Mouse (Mus musculus) heart, adult 11 months (tissue): ENCODE results near the gene Ak2.

Experiments
- DNase-seq: peaks from one replicate; pipeline ENCODE4 v3.0.0; 2022

Gene Ak2

DNA sequence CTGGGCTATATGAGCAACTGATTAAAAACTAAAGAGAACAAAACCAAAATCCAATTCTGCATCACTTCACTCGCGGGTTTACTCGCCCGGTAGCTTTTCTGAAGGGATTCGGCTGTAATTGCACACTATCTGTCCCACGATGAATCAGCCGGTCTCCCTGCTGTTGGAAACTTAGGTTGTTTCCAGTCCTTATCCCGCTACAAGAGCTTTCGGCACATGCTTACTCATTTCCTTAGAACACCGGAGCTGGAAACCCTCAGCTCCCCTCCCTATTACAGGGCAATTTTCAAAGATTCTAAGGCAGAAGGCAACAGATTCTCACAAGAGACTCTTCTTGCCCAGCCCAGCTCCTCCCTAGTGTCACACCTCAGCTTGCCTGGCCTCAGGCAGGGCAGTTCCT, 25.4 kb downstream of the Ak2 start:
- no peak for DNase-seq

DNA sequence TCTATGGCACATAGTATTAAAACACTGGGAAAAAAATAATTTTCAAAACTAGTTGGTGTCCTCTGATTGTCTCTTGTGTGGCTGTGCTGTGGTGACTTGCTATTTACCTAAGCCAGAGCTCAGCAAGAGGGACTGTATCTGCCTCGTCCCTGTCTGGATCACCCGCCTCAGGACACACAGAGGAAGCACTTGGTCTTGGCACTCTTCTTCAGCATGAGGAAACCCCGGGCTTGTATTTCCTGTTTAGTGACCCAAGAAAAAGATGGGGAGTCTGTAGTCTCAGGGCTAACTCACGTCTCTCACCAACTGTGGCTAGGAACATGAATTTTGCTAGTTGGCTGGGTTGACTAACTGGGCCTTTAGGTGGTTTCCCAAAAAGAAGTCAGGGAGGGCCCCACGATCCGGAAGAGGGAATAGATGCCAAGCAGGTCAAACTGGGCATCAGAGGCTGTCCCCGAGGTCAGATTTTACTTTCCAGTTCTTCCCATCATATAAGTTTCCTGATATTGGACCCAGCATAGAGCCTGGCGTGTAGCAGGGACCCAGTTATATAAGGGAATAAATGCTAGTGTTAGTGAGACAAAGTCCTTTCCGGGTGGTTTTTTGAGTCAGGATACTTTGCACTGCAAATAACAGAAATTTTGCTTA, 27.2 kb downstream of the Ak2 start:
- no peak for DNase-seq

DNA sequence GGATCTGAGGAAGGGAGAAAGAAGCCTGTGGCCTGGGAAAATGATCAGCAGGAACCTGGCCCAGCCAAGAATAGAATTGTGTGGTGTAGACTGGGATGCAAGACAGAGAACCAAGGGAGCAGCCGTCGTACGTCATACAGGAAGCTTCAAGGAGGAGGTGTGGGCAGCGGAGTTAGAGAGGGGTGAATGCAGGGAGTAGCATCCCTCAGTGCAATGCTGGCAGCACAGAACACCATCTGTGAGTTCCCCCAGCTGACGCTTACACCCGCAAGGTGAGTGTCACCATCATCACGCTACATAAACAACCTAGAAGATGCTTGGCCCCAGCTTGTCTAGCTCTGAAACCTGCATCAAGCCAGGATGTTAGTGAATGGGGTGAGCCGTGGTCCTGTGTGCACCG, 28.0 kb downstream of the Ak2 start:
- DNase-seq, result no peak

DNA sequence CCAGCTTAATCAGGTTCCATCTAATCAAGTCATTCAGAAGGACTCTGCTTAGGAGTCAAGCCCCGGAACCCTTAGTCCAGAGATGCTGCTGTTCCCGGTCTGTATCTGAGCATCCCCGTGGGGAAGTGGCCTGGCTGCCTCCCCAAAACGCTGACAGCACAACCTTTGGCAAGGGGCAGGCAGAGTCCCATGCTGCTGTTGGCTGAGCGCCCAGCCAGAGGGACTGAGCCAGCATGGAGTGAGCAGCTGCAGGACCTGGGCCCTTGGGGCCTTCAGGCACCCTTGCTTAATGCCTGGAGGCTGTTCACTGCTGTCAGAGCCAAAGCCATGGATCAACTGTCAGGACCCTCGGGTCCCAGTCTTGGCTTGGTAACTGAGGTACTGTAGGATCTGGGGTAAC, 28.7 kb downstream of the Ak2 start:
- DNase-seq, result peak; percentile 99

DNA sequence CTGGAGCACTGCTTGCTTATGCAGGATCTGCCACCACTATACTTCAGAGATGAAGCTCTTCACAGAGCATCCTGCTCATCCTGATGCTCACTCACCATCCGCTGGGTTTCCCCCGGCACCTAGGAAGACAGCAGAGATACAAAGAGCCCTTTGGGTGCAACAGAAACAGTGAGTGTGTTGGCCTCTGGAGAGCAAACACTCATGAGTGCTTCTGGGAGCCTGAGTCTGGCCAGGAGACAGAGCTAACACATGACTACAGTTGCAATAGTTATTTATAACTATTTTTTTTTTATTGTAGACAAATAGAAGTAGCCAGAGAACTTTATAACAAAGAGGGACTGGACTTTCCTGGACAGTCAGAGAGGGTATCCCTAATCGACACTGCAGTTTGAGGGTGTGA, 29.7 kb downstream of the Ak2 start:
- peak; percentile 95 for DNase-seq

DNA sequence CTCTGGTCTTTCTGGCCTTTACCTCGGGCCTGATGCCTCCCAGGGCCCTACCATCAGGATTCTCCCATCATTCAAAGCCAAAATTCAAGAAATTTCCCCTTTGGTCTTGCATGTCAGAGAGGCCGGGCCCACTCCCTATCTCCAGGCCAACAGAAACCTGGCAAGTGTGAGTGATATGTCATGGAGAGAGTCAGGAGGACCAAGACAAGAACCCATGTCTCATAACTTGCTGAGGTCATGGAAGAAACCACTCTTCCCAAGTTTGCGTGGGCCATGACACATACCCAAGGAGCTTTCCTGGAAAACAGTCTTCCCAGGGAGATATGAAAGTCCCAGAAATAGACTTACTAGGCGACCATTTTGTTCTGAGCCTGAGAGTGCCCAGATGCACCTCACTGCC, 30.1 kb downstream of the Ak2 start:
- peak; percentile 94 for DNase-seq

DNA sequence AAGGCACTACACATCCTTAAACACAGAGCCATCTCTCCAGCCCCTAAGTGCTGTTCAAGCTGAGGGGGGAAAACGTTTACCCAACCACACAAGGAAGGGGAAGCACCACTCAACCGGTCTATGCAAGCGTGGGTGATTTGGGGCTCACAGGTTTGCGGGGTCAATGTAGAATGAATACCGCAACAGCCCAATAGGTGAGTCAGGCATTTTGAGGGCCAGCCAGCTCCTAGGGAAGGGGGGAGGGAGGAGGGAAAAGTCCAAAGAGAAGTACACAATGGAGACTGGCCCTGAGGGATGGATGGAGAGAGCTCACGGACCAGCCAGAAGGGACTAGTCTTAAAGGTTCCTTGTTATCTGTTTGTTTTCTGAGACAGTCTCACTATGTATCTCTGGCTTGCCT, 32.1 kb downstream of the Ak2 start:
- no peak for DNase-seq

DNA sequence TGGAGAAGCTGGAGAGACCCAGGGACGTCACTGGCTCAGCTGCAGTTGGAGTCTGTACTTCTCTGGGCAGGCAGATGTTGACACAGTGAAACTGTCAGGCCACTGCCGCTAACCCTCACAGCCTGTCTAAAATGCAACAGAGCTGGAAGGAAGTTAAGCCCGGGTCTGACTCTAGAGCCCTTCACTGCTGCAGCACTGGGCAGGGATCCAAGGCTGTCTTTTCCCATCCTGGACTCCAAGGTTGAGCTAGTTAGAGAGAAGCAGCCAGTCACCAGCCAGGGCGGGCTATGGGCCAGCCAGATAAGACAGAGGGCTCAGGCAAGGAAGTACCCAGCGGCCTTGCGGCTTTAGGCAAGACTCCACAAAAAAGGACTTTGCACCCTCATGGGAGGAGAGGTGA, 33.0 kb downstream of the Ak2 start:
- DNase-seq, result peak; percentile 99

DNA sequence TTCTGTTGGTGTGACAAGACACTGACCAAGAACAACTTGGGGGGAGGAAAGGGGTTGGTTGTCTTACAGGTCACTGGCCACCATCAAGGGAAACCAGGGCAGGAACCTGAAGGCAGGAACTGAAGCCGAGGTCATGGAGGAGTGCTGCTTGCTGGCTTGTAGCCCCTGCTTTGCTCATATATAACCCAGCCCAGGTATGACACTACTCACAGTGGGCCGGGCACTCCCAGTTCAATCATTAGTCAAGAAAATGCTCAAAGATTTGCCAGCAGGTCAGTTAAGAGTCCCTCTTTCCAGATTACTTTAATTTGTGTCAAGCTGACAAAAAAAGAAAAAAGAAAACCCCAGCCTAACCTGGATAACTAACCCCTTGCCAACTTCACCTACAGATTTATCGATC, 33.9 kb downstream of the Ak2 start:
- peak; percentile 89 for DNase-seq

DNA sequence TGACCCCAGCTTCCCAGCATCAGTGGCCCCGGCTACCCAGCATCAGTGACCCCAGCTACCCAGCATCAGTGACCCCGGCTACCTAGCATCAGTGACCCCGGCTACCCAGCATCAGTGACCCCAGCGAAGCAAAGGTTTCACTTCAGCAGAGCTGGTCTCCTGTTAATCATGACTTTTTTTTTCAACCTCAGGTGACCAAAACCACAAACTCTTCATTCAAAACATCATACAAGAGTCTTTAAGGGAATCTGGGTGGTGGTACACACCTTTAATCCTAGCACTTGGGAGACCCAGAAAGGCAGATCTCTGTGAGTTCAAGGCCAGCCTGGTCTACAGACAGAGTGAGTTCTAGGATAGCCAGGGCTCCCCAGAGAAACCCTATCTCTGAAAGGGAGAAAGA, 39.0 kb downstream of the Ak2 start:
- DNase-seq, result peak; percentile 49

DNA sequence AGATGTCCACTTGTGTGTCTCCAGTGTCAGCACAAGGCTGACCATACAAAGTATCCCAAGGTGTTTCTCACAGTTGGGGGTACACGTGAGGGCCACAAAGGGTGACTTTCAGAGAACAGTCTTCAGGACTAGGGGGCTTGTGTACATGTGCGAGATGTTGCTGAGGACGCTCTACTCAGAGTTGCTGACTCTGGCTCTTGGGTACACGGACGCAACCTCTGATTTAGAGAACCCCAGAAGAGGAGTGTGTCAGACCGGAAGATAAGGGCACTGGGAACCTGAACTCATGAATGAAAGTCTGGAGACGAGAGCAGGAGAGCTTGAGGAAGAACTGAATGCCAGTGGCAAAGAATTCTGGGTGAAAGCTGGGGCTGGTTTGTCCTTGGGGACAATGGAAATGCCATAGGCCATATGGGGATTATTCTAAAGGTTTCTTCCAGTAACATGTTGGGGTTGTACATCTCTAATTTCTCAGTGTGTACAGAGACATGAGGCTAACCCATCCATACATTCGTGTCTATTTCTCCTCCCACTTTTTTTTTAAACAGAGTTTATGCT, 39.7 kb downstream of the Ak2 start:
- peak; percentile 86 for DNase-seq

DNA sequence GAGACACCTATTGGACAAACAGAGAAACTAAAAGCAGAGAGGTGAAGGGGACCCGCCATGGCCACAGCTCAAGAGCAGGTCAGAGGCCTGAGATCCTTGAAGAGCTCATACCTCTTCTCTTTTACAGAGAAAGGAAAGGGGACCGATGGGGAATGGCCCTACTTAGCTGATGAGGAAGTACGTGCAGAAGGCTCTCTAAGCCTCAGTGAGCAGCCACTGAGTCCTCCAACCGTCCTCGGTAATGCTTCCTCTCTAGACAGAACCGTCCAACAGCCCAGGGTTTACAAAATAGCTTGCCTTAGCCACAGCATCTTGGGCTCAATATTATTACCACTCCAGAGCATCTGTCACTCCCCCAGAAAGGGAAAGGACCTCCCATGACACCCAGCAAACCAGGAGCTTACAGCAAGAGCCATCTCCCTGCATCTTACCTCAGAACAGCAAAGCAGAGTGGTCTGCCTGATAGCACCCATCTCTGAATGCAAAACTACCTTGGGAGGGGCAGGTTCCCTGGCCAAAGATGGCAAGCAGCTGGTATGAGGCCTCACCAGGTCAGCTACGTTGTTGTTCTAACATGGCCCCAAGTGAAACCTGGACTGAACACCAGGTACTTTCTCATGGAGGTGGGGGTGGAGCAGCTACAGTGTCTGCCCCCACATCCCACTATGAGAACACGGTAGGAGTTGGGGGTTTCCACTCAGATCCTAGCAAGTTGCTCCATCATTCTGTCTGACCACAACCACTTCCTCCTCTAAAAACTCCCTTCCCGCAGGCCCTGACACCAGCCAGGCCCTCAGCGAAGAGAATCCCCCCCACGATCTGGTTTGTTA, 40.6 kb downstream of the Ak2 start:
- peak; percentile 94 for DNase-seq

DNA sequence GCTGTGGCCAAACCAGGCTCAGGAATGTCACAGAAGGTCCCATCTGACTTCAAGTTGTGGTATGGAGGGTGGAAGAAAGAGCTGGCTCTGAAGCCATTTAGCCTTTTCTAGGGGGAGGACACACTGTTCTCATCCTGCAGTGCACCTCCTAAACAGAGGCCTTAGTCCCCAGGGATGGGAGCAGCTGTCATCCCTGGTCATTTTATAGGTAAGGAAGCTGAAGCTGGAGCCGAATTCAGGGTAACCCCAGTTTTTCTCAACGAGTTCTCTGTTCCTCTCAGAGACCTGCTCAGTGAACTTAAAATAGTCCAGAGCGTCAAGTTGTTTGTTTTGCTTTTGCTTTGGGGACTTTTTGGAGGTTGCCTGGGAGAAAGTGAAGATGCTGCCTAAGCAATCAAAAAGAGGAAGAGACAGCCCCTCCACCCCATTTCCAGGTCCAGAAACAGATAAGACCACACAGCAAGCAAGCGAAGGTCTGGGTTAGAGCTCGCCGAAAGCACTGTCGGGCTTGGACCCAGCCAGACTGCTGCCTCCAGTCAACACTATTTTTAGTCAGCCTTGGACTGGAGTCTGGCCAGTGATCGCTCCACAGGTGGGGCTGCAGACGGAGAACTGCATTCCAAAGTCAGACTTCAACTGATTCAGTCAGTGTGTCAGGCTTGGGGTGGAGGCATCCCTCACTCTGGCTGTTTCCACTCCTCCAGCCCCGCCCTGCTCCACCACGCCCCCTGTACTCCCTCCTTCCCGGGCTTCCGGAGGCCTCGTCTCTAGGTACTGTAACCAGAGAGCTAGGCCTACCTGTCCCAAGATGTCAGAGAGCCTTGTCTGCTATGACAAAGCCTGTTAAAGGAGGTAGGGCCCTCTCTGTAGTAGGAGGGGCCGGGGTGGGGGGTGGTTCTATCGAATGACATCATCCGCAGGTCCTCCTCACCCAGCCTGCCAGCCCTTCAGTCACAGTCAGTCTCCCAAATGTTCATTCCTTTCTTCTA, 41.5 kb downstream of the Ak2 start:
- peak; percentile 97 for DNase-seq

DNA sequence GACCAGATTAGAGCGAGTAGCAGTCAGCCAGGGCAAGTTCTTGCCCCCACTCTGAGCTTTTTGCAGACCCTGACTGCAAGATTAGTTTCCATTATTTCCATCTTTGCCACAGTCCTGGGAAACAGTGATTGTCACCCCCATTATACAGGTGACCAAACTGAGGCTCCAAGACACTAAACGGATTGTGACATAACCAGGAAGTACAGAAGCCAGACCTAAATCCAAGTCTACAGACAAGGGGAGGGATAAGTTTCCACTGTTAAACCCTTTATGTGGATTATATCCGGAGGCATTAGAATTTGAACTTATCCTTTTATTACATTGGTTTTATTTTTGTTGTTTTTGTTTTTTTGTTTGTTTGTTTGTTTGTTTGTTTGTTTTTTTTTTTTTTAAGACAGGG, 42.5 kb downstream of the Ak2 start:
- no peak for DNase-seq

DNA sequence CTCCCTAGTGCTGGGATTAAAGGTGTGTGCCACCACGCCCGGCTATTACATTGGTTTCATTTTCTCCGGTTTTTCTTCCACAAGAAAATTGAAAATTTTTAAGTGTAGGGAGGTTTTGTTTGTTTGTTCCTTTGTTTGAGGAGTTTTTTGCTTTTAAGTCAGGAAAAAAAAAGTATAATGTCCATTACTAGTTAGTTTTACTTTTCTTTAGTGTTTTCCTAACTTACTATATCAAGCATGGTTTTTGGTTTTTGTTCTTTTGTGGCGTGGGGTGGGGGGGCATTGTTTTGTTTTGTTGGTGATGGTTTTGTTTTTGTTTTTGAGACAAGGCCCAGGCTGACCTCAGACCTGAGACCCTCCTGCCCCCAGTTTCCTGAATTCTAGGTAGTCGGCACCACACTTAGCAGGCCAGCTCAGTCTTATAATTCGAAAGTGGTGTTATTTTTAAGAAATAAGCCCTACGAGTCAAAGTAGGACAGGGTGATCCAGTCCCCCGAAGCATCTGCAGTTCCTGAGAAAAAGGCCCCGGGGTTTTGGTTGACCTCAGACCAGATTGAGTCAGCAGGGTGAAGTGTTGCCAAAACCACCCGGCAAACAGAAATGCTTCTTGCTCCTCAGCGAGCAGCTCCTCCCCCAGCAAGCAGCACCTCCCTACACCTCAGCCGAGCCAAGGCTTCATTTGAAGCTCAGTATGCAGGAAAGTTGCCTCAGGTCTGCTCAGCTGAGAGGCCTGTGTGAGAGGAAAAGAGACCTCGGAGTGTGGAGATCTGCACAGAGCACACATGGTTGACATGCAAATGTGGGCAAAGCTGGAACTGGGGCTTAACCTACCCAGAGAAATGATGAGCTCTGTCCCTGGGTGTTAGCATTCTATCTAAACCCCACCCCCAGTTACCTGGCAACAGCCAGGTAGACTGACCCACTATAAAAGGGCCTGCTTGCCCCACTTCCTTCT, 43.2 kb downstream of the Ak2 start:
- peak; percentile 98 for DNase-seq

DNA sequence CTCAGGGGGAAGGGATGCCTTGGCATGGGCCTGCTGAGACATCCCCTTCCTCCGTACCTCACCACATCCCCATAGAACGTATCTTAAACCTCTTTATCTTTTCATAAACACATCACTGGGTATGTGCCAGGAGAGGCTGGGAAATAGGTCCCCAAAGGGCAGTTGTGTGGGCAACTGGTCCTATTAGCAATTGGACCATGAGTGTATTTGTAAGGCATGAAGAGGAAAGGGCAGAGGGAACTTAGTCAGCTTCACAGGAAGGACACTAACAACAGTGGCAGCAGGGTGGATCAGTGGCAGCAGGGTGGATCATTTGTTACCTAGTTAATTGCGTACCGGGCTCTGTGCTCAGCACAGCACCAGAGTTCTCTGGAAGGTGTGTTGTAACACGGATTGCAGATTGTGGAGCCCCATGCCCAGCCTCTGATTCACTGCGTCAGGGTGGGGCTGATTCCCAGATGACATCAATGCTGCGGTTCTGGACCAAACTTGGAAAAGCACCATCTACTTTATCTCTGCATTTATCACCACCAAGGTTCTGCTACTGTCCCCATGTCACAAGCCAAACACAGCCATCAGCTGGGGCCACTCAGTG, 44.2 kb downstream of the Ak2 start:
- no peak for DNase-seq

DNA sequence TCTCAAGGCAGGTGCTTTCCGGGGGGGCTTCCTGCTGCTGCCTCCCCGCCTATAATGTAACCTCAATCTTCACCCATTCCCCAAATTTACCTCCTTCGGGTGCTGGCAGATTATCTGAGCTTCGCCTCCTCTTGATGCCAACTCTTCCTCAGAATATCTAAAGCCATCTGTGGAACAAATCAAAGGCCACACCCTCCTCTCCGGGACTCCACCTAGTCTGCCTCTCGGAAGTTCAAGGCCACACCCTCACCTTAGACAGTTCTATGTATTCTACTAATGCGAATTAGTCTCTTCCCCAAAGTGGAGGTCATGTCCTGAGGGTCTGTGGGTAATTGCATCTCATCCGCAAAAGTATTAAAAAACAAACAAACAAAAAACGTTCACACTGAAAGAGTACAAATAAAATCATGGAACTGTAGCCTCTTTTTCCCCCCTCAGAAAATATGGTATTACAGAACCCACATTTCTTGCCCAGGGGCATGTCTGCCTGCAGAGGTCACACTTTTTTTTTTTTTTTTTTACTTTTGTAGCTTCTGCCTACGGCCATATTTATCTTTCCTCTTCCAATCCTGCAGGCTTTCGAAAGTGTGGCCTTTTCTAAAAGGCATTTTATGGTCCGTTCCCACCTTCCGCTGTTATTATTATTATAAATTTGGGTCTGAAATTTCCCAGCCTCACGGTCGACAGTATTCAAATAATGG, 56.1 kb downstream of the Ak2 start:
- no peak for DNase-seq

DNA sequence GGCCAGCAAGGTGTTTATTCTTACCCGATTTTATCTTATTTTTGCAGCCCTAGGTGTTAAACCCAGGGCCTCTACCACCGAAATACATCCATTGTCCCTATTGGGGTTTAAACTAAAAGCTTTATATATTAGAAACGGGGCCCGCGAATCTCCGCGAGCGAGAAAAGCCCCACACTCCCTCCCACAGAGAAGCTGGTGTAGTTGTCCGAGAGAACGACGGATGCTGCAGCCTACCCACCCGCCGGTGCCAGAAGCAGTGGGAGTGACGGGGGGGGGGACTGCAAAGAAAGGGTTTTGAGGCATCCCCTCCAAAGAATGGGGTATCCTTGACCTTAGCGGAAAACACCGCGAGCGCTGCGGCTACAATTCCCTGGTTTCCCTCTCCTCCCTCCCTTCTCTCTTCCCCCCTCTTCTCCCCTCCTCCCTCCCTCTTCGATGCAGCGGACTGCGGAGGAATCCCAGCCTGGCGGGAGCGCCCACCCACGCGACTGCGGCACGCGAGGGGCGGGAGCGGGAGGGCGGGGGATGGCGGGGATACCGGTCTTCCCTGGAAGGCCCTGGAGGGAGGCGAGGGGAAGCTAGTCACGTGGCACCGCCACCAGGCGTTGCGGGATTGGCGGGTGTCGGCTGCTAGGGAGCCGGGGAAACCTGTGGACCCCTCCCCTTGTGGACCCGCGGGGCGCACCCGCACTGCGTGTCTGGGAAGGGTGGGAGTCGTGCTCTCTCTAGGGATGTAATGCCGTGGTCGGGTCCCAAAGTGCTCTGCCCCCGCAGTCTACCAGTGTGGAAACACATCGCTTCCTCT, 56.9 kb downstream of the Ak2 start:
- DNase-seq, result peak; percentile 98

DNA sequence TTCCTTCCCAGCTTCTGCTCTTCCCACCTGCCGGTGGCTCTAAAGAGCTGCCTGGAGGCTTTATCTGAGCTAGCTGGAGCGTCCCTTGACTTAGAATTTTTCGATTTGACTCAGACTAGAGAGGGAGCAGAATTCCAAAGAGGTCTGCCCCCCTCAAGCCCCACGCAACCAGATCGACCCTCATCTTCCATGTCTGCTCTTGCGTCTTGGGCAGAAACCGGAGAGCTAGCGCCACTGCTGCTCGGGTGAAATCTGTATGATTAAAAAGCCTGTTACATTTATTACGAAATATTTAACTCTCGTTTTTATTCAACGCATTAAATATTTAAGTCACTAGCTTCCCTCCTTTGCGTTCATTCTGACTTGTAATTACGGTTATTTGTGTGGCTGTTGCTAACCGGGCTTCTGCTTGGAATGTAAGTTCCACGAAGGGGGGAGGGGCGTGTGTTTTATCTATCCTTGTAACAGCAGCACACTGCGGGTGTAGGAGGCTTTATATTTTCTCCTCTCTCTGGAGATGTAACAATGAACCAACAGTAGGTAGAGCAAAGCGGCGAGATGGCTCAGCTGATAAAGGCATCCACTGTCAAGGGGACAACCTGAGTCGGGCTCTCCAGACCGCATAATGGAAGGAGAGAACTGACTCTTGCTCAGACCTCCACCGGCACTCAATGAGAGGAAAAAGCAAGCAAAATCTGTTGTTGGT, 57.7 kb downstream of the Ak2 start:
- no peak for DNase-seq
